Mouse (Mus musculus): Measurements from ENCODE around the gene Id4.

The Id4 gene

DNA sequence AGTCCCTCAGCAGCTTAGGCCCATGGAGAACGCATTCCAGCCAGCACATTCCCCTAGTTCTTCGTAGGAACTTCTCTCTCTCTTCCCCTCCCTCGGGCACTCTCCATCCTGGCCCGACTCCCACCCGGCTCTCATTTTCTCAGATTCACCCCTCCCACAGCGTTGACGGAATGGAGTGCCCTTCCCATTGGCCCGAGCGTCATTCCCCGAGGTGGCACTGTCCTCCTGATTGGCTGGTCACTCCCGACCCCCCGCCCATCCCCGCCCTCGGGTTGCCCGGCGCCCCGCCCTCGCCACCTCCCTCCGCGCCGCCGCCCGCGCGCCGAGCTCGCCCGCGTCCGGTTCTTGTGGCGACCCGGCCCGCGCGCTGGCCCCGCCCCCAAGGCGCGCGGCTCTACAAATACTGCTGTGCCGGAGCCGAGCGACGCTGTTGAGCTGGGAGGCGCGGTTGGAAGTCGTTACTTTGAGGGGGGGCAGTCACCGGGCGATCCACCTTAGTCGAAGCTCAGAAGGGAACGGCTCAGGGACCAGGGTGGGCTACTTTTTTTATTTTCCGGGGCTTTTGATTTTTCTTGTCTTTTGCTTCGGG, at the start of gene Id4:
TSS of gene Id4 (plus strand) at position 539 of the 589 bp plus-strand sequence.
- under 1% methylated on average over 52 of the region's 52 CpGs for WGBS

DNA sequence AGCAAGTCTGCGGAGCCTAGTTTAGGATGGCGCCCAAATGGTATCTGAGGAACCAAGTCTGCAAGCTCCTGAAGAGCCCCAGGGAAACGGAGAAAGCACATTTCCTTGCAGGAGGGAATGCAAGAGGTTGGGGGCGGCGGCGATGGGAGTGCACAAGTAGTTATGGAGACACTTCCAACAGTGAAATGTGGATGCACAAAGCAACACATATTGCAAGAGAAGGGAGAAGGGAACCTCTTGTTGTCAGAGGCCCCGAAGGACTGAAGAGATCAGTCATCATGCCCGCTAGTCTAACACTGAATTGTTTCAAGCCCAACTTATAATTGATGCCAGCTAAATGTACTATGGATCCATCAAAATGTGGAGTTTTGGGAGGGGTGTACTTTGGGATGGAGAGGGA, 33.9 kb upstream of the Id4 start:
- WGBS = 18% methylated on average over 8 of the region's 8 CpGs

DNA sequence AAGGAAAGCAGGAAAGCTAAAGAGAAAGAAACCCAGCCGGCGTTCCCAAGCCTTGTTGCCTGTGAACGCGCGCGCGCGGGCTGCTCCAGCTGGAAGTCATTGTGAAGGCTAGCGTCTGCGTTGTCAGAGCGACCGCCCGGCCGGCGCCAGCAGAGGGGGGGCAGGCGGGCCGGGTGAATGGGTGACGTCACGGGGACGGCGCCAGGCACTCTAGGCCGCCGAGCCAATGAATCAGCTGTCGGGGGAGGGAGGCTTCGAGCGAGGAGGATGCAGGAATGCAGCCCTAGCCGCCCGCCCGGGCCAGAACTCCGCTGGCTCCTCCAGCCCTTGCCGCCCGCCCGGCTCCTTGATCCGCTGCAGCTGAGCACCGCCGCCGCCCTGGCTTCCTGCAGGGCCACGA, 33.3 kb upstream of the Id4 start:
- WGBS = under 1% methylated on average over 38 of the region's 38 CpGs

DNA sequence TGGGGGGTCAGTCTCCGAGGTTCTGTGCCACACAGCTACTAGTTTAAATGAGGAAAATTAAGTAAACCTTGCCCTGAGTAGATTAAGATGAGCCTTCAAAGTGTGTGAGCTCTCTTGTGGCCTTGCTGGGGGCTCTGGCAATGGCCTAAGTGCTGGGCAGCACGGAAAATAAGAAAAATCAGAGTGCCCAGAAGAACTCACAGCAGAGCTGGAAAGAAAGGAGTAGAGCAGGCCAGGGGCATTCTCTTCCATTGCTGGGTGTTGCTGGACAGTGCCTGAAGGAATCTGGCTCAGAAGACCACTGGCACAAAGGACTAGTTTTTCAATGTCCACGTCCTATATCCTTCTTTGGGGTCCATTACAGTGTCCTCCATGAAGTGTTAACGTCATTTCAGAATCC, 32.9 kb upstream of the Id4 start:
- 26% methylated on average over 4 of the region's 4 CpGs for WGBS

DNA sequence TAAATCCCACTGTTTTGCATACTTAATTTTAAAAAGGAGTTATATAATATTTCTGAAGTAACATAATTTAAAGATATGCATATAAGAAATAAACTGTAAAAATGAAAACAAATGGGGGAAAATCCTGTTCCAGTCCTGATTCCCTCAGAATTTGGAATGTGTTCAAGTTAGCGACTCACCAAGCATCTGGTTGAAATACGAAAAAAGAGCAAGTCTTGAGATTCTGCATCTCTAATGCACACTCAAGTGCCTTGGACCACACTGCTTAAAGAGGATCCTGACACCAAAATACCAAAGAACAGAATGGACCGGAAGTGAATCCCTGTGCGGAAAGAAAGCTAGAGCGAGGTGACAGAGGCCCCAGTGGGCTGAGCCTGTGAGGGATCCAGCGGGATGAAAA, 30.0 kb upstream of the Id4 start:
- WGBS = 25% methylated on average over 6 of the region's 6 CpGs

DNA sequence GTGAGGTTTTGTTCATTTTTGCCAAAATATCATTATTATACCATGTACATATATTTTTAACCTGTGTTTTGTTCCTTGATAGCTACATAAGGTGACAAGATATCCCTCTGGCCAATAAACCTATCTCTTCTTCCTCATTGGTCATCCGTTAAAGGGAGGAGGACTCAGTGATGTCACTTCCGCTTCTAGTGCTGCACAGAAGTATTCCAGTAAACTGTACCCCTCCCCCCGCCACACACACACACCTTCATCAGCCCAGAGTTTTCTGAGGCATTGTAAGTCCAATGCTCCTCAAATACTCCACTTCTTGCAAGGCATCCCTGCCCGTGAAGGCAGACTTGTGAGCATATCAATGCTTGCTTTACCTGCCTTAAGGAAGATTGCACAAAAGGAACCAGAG, 24.6 kb upstream of the Id4 start:
- 87% methylated on average over 4 of the region's 4 CpGs for WGBS

DNA sequence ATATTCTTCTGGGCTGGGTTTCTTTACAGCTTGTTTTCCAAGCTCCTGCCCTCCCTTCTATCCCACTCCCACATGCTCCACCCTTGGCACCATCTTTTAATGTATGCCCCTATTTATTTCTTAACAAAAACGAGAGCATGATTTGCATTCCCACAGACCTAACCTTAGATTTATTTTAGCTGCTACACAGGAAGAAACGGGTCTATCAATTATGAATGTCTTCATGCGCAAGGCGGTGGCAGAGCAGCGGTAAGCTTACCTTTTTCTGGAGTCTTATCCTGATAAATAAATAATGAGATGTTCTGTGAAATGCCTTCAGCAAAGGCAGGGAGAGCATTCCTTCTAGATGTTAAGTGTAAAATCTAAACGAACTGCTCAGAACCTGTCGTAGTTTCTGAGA, 24.2 kb upstream of the Id4 start:
- WGBS = 65% methylated on average over 7 of the region's 7 CpGs

DNA sequence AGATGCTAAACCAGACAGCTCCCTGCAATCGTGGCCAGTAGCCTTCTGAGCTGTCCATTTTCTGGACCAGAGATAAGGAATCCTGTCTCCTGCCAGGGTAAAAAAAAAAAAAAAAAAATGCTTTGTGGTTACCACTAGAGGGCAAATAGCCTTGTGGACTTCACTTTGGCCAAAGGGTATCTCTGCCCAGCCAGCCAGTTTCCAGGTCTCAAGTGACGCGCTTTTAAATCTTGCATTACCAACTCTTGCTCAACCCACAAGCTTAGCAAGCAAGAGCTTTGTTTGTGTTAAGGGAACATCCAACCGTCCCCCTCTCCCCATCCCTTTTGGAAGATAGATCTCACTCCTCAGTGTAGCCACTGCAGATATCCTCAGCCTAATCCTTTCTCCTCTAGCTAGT, 23.5 kb upstream of the Id4 start:
- 41% methylated on average over 4 of the region's 4 CpGs for WGBS

DNA sequence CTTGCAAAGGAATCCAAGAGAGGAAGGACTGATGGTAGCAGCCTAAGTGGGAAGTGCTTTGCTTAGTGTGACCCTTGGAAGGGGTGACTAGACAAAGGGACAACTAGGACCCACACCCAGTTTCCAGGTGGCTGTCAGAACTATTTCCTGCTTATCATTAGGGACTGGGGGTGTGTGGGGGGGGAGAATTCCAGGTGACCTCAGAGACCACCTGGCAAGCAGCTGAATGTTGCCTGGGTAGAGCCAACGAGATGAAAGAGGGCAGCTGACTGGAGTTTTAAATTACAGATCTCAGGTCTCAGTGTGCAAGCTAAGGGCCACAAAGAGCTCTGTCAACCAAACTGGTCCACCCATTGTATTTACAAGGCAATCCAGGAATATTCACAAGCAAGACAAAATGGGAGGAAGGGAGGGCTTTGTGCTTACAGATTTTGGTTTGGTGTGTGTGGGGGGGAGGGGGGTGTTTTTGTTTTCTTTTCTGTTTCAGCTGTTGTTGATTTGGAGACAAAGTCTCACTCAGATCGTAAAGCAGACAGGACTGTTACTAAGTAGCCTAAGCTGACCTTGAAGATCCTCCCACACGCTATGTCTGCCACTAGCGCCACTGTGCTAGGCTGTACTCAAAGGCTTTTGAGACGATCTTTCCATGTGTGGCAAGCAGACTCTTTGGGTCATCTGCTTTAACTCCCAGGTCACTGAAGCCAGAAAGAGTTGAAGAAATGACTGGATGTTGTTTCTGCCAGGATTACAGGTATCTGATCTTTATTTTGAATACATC, 15.6 kb upstream of the Id4 start:
- WGBS = 68% methylated on average over 5 of the region's 5 CpGs

DNA sequence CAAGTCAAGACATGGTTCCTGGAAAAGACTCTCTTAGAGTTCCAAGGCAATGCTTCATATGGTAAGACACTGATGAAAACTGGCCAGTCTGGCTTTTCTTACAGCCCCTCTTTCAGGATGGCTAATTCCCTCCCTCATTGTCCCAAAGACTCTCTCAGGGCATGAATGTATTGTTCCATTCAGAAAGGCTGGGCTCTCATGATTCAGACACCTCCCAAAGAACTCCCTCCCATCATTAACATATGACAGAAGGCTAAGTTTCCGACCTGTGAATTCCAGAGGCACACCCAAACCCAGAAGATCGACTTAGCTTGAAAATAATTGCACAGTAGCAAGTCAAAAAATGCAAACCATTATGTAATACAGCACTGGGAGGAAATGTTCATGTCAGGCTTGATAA, 8.5 kb upstream of the Id4 start:
- 46% methylated on average over 2 of the region's 2 CpGs for WGBS

DNA sequence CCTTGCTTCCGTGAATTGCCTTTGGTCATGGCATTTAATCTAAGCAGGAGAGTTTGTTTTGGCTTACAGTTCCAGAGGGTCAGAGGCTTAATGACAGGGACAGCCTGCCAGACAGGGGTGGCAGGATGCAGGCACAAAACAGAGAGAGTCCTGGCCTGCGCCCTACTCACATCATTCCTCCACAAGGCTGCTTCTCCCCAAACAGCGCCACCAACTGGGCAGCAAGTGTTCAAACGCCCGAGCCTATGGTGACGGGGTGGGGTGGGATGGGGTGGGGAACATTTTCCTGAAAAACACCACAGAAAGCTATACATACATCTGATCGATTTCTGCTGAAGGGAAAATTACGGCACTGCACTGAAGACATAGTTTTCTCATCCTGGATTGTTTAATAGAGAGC, 6.0 kb upstream of the Id4 start:
- 89% methylated on average over 8 of the region's 8 CpGs for WGBS

DNA sequence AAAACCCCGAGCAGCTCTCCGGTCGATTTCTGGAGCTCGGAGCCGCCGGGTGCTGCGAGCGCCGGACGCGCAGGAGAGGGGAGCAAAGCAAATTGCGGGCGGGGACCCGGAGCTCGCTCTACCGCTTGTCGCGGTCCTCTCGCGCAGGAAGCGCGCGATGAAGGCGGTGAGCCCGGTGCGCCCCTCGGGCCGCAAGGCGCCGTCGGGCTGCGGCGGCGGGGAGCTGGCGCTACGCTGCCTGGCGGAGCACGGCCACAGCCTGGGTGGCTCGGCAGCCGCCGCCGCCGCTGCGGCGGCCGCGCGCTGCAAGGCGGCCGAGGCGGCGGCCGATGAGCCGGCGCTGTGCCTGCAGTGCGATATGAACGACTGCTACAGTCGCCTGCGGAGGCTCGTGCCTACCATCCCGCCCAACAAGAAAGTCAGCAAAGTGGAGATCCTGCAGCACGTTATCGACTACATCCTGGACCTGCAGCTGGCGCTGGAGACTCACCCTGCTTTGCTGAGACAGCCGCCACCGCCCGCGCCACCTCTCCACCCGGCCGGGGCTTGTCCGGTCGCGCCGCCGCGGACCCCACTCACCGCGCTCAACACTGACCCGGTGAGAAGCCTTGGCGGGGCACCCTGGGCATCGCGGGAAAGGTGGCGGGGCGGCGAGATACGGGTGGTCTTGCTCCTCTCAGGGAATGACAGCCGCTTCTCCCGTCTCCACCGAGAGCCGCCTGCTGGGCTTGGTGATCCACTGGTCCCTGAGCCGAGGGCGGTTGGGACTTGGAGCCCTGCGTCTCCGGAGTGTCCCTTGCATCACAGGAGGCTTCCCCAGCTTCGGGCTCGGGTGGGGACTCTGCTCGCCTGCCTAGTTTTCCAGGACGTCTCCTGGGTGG, 553 bp downstream of the Id4 start:
- WGBS = under 1% methylated on average over 94 of the region's 98 CpGs

DNA sequence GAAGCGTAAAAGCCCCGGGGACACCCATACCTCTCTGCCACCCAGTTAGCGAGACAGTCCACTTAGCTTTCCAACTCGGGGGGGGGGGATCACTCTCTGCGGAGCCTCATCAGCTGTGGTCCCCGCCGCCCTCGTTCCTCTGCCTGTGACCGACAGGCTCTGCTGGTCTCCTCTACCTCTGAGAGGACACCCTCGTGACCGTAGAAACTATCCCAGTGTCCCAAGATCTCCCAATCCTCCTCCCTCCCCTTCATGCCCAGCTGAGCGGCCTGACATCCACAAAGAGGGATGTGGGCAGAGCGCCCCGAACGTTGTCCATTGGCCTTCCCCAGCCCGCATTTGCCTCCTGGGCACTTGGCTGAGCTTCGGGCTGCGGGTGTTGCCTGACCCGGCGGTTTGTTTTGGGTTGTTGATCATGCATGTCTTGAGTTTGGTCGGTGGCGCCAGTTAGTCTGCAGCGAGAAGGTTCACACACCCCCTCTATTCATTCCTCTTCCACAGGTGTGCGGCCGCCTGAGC, 1.5 kb downstream of the Id4 start:
- WGBS = 2% methylated on average over 25 of the region's 25 CpGs

DNA sequence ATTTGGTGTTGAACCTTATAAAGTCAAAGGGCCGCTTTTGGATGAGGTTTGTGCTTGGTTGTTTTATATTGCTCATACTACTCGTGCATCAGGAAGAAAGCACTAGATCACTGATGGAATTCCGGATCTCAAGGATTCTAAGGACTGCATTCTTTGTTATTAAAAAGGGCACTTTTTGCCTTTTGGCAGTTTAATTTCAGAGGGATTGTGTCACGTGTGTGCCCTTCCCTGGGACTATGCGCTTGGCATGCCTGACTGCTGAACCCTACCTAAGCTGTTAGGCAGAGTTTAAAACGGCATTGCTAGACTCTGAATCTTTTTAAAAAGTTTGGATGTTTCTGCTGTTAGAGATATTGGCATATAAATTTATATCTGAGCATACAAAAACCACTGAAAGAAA, 4.0 kb downstream of the Id4 start:
- WGBS = 76% methylated on average over 6 of the region's 6 CpGs

DNA sequence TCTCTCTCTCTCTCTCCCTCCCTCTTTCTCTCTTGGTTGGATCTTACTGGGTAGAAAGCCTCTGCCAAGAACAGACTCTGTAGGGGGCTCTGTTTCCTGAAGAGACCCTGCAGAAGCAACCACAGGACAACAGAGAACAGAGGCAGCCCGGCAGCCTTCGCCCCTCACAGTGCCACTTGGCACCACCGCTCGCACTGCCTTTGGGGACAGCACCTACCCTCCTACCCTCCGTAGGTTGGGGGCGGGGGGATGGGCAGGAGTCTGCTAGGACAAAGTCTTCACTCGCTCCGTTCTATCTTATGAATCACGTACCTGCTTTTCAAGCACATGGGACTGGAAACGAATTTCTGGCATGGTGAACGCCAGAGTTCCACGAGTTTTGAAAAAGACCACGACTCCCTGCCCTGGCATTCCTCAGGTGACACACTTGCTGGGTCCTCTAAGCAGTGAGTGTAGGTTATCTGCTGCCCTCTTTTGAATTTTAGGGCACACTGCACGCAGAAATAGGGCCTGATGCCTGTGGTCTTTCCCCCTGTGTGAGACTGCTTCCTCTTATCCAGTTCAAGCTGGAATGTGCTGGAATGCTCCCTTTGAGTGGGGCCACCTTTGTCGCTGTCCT, 12.5 kb downstream of the Id4 start:
- 4% methylated on average over 15 of the region's 15 CpGs for WGBS

DNA sequence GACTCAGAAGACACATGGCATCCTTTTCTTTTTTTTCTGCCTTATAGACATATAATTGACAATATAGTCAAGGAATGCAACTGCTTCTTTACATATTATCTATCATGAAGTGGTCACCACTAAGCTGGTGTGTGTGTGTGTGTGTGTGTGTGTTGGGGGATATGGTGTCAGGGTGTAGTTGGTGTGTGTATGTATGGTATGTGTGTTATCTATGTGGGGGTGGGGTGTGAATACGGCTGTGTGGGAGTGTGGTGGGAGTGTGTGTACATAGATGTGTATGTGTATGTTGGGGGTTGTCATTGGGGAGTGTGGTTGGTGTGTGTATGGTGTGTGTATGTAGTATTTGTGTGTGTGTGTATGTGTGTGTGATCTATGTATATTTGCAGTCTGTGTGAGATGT, 13.1 kb downstream of the Id4 start:
- 87% methylated on average over 1 of the region's 1 CpGs for whole genome bisulfite sequencing

DNA sequence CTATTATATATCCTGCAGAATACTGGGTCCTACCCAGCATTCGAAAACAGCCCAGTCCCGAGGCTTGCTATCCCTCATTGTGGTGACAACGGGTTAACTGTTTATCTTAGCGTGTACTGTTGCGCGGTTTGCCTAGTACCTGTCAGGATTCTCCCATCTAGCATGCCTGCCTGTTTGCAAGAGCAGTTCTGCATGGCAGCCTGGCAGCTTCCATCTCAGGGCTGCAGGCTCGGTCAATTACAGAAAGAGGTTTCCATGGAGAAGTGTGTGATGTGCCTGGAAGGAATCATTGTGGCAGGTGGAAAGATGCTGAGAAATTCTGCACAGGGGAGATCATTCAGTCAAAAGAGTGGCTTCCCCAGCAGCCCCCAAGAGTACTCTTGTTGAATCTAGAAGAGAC, 16.0 kb downstream of the Id4 start:
- WGBS = 73% methylated on average over 7 of the region's 7 CpGs

DNA sequence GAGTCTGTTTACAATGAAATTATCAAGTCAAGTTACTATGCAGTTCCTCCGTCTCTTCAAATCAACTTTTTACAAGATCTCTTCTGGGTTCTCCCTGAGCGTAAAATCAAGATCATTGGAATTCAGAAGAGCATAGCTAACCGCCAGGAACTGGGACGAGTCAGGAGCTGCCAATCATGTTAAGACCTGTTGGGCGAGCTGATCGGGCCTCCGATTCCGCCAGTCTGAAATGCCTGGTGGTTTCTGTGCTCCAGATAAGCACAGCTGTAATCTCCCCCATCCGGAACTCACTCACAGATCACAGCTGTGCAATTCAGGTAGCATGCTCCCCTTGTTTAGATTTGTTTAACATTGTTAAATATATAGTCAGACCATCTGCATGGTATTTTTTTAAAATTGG, 23.4 kb downstream of the Id4 start:
- 78% methylated on average over 9 of the region's 9 CpGs for WGBS

DNA sequence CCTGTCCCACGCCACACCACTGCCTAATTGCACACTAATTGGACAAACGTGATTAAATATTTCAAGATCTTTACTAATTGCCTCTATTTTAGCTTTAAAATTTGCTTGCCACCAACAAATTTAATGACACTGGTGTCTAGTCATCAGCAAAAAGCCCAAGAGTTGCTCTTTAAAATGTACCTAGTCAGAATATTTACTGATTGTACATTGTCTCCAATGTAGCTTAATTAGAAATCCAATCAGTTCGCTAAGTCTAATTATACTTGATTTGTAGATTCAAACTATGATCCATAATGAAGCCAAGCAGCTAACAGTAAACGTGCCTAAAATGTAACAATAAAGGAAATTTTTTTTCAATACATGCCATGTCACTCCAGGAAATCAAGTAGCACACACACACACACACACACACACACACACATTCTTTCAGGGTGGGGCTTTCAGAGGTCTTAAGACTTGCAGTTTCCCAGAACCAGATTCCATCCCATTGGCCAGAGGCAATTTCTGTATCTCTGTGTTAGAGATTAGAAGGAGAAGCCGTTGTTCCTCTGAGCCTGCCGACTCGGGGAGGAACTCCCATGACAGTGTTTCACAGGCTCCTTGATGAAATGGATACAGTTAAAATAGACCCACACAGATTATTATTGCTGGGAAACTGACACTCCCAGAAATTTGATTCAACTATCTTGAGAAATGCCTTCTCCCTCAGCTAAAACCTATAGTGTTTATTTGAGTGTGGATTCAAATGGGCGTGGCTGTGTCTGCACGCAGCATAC, 24.1 kb downstream of the Id4 start:
- WGBS = 73% methylated on average over 9 of the region's 9 CpGs

DNA sequence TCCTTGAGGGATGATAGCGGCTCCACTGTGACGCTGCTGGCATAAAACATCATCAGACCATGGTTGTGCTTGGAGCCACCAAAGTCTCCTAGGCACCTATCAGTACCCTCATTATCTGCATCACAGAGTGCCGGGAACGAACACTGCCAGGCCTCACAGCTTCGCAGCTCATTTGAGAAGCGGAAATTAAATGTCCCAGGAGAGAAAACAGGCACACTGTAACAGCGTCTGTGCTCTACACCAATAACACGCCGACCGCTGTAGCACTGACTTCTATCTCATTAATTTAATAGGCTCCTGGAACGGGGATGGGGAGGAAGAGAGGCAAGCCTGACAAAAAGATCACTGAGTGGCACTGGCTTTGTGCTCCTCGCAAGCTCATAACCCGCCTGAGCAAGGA, 29.4 kb downstream of the Id4 start:
- WGBS = 50% methylated on average over 13 of the region's 13 CpGs

DNA sequence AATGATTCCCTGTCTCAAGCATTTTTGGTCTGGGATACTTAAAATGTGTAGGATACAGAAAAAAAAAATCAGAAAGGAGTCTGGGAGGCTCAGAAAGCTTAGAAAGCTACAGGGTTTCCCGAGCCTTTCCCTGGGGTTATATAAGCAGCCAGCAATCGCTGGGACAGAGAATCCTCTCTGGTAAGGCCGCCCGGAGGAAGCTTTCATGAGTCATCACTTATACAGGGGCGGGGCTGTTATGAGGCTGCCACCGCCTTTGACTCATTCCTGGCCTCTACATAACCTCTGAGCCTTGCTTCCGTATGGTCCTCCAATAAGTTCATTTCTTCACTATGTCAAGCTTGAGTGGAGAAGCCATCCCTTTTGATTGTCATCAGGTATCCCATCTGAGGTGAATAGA, 53.5 kb downstream of the Id4 start:
- 74% methylated on average over 7 of the region's 7 CpGs for WGBS

All from cerebral cortex, adult 2 months (tissue).